Mouse (Mus musculus): ENCODE measurements at regions not wholly inside any gene's neighbourhood (a gene's known extent, or its start where the extent isn't known, plus 50 kb on each side); places are given as distances from the start of the nearest gene placed in this dataset.
A peak's percentile ranks its signal among the peaks of the same experiment; 100 is the strongest.

DNA sequence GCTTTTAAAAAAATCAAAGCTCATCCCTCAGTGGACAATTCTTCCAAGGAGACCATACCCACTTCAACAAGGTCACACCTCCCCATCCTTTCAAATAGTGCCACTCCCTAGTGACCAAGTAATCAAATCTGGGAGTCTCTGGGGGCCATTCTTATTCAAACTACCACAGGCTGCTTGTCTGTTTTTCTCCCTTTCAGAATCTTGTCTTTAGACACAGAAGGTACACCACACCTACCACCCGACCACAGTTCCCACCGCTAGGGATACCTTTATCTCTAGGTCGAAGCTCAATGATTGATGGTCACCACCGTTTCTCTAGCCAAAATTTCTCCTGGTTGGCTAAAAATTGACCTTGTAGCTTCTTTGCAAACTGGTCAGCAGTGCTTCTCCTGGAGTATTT is 328.6 kb upstream of the Smim15 start:
- intact Hi-C loops (cut with DNase I), result no loop called here
- no peak for DNase-seq

- peak; percentile 10 for DNase-seq
These were observed 330.2 kb upstream of the Smim15 start for GRCm38 (mm10) chr13:107714001-107714400.

GRCm38 (mm10) chr13:107711341-107711994 is 332.8 kb upstream of the Smim15 start:
- no peak for DNase-seq
- intact Hi-C loops (cut with DNase I), result no loop called here

More at GRCm38 (mm10) chr13:107714001-107714400, 330.2 kb upstream of the Smim15 start:
- intact Hi-C loops (cut with DNase I), result no loop called here

DNA sequence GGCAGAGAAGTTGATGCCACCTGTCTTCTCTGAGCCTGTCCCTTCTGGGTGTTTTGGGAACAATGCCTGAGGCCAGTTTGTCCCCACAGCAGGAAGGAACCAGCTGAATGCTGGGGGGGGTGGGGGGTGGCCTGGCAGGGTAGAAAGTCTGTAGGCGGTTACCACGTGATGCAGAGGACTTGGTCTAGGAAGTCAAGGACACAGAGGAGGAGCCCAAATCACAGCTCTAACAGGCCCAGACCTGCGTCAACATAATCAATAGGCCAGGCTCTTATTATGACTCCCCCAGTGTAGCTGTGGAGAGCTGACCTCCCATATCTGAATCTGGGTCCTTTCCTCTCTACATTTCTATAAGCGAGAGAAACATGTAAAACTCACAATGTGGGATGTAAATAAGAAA is 333.9 kb upstream of the Smim15 start:
- no peak for DNase-seq
- intact Hi-C loops (cut with DNase I), result no loop called here

- intact Hi-C loops (cut with DNase I), result no loop called here
- DNase-seq, result no peak
These were observed 334.4 kb upstream of the Smim15 start for GRCm38 (mm10) chr13:107709828-107710227.

DNA sequence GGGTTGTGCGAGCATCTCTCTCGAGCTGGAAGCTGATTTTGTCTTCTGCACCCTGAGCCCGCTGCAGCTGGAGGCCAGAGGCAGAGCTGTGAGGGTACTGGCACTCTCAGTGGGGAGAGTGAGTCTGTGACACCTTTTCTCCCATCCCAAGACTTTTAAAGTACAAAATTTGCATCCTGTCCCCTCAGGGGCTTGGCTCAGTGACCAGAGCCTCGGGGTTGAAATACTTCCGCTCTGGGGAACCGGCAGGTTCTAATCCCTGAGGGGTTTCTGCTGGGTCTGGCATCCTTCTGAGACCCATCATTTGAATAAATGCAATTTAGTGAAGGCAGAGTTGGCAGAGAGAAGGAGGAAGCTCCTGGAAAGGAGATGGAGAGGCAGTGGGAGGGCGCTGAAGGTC is 340.5 kb upstream of the Smim15 start:
- intact Hi-C loops (cut with DNase I), result no loop called here
- DNase-seq, result no peak

- peak; percentile 65 for DNase-seq
- intact Hi-C loops (cut with DNase I), result no loop called here
These were observed 343.7 kb upstream of the Smim15 start for GRCm38 (mm10) chr13:107700268-107701139.

- intact Hi-C loops (cut with DNase I), result no loop called here
- DNase-seq, result no peak
These were observed 345.0 kb upstream of the Smim15 start for GRCm38 (mm10) chr13:107699251-107699650.

DNA sequence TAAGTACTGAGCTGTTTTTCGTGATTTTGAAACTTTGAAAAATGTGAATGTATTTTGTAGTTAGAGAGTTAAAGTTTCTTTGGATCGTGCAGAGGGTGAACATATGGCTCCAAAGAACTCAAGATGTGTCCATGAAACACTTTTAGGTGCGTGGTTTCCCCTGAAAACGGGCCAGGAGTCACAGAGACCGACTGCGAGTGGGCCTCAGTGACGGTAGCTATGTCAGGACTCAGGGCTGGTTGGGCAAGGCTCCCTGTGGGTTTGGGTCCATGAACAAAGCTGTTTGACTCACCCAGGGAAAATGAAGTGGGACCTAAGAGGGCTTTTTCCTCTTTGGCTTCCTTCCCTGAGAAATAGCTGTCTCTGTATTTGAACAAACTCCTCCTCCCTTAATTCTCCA is 345.9 kb upstream of the Smim15 start:
- intact Hi-C loops (cut with DNase I), result no loop called here
- no peak for DNase-seq

DNA sequence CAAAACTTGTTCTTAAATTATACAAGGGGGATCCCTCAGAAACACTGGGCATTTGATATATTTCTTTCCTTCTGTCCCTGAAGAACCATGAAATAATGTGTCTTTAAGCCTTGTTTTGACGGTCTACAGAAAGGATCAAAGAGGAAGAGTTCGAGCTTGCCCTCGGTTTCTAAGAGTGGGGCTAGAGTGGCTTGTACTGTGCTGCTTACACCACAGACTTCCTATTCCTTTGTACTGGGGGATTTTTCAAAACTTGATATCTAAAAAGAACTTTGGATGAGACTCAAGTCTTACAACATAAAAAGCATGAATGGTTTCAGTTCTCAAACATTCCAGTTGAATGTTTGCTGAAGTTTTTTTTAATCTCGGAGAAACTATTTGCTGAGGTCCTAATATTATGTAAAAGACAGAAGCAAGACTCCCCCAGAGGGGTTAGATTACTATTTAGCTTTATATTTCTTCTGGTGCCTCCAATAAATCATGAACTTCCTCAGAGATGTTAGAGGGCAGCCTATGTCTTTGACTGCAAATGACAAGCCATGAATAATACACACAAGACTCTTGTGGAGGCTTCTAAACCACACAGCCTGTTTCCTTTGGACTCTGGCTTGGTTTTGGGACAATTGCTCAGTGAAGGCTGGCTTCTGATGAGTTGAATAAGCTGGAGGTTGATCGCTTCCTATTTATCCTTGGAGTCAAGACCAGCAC is 352.0 kb upstream of the Smim15 start:
- no peak for DNase-seq
- intact Hi-C loops (cut with DNase I), result no loop called here

DNA sequence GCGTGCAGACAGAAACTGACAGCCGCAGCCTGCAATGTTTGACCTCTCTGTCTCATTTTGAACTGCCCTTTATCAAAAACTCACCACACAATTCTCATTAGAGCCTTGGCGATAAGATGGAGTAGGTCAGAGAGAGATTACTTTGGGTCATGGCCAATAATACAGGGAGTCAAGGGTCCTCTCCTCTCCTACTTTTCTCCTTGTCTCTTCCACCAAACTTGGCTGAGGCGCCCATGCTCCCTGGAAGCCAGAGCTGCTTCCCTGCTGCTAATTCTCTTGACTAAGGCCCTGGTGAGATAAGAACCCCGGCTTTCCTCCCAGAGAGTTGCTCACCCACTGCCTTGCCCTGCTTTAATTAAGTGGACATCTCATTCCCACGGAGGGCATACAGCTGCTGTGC is 355.3 kb upstream of the Smim15 start:
- intact Hi-C loops (cut with DNase I), result no loop called here
- DNase-seq, result no peak

DNA sequence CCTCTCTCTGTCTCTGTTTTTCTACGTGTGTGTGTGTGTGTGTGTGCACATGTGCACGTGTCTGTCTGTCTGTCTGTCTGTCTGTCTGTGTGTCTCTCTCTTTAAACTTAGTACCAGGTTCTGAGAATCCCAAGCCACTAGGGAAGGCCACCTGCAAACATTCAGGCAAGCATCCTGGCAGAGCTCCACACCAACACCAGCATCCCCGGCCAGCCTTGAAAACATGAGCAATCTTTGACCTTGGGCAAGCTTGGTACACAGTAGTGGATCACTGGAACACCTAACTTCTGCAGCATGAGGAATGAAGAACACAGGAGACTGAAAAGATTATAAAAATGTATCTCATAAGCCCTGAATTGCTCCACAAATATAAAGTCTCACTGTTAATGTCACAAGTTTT is 359.0 kb upstream of the Smim15 start:
- intact Hi-C loops (cut with DNase I), result no loop called here
- no peak for DNase-seq

DNA sequence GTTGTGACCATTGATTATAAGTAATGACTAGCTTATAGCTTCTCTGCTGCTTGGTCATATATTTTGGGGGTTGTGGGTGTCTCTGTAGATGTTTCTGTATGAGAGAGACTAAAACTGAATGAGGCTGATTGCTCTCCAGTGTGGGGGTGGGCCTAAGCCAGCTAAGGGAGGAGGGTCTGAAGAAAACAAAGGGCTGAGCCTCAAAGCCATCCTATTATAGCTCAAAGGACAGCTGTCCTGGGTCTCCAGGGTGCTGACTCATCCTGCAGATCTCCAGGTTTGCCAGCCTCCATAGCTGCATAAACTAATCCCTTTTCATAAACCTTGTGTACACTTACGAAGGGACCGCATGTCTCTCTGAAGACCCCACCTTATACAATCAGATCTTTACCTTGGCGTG is 360.3 kb upstream of the Smim15 start:
- intact Hi-C loops (cut with DNase I), result no loop called here
- no peak for DNase-seq

- intact Hi-C loops (cut with DNase I), result no loop called here
- no peak for DNase-seq
These were observed 362.5 kb upstream of the Smim15 start for GRCm38 (mm10) chr13:107681719-107682118.

DNA sequence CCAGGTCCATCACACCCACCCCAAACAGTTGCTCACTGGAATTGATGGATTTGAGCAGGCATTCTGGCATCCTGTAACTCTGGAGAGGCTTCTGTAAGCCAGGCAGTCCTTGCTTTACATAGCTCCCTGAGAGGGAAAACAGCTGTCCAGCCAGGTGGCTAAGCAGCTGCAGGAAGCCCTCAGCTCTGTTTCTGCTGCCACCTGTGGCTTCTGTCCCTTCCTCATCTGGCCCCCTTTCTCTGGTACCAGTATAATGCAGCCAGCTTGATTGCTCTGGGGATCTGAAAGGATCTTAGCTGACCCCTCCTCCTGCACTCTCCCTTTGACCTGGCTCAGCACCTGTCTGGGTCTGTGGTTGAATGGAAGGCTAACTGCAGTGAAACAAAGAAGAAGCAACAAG is 365.4 kb upstream of the Smim15 start:
- intact Hi-C loops (cut with DNase I), result no loop called here
- no peak for DNase-seq

DNA sequence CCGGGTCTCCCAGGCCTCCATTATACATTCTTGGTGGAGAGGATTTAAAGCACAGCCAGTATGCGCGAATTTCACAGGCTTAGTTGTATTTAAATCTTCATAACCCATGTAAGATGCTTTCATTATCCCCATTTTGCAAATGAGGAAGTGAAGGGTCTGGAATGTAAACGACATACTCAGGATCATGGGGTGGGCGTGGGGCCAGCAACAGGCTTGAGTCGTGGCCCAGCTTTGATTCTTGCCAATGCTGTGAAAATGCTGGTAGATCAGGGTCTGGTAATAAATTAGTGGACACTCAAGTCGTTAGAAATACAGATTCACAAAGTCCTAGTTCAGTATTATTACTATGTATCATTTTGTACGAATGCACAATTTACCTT is 367.2 kb upstream of the Smim15 start:
- intact Hi-C loops (cut with DNase I), result no loop called here
- DNase-seq, result peak; percentile 39

DNA sequence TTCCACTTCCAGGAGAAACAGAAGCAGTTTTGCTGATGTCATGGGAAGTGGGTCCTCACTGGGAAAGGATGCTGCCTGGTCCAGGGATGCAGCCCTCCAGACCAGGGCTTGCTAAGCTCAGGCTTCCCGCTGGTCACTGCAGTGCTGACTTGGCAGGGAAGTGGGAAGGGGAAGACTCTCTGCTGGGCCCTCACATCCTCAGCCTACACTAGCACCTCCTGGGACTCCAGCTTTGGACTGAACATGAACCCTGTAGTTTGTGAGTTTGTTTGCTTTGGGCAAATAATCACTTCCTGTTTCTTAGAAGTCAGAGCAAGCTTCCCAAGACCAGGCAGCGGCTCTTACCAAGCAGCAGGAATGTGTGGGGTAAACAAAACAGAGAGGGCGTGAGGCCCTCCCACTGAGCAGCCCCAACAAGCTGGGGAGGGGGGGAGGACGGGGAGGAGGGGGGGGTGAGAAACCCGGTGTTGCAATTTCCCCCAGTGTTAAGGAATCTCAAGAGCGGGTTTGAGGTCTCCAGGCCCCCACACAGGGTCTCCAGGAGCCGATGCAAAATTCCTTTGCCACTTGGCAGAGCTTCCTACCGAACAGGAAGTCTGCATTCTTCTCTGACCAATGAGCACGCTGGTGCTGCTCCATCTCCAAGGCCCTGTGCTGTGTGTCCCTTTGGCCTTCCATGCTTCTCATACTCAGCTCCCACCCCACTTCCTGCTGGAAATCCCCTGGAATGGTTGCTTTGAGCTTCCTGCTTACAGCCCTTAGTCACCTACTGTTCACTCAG is 367.7 kb upstream of the Smim15 start:
- intact Hi-C loops (cut with DNase I), result no loop called here
- peak; percentile 22 for DNase-seq

GRCm38 (mm10) chr13:107672166-107672565 is 372.1 kb upstream of the Smim15 start:
- intact Hi-C loops (cut with DNase I), result no loop called here
- DNase-seq, result peak; percentile 64

GRCm38 (mm10) chr13:107668509-107668908 is 375.7 kb upstream of the Smim15 start:
- no peak for DNase-seq
- intact Hi-C loops (cut with DNase I), result no loop called here

DNA sequence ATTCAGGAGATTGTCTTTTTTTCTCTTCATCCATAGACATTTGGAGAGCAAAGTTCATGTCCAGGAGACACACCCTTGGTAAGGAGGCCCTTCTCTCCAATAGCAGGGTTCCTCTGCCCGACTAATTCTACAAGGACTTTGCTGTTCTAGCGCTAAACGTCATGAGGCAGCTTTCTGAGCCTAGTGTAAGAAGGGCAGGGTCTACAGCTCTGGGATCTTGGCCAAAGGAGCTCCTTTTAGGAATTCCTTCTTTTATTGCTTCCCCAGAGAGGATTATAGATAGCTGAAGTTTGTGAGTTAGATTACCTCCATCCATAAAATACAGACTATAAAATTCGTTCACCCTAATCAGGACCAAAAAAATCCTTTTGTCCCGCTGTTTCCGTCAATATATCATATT is 378.5 kb upstream of the Smim15 start:
- intact Hi-C loops (cut with DNase I), result no loop called here
- DNase-seq, result no peak

DNA sequence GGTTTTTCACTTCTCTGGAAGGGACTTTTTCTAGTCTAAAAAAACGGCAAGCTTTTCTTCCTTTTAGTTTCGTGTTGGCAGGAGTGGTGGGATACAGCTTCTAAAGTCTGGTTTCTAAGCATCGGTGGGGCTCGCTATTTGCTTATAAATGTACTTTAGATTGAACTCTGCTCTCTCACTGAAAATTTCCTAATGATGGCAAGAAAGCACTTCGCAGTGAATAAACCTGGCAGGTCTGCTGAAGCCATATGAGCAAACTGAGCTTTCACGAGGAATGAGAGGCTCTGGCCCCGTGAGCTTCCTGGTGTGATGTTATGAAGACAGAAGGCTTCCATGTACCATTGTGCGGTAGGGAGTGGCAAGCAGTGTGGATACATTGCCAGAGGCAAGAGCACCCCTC is 380.0 kb upstream of the Smim15 start:
- intact Hi-C loops (cut with DNase I), result no loop called here
- no peak for DNase-seq
